Mouse (Mus musculus): ENCODE measurements at regions not wholly inside any gene's neighbourhood (a gene's known extent, or its start where the extent isn't known, plus 50 kb on each side); places are given as distances from the start of the nearest gene placed in this dataset.

GRCm38 (mm10) chr8:92759848-92760247, 67.2 kb upstream of the Mmp2 start:
- no peaks in the 10 kb centered on the region for H3K4me1 ChIP-seq (ENCODE audit: control insufficient read depth, insufficient read depth, low read length)
- no peak overlapping the region for H3K27ac ChIP-seq (ENCODE audit: control insufficient read depth, insufficient read depth, low read depth, low read length)
- no peaks in the 10 kb centered on the region for H3K27me3 ChIP-seq (ENCODE audit: control insufficient read depth, insufficient read depth, low read length)
- TF ChIP-seq CTCF (IDR thresholded peaks at IDR 0.05; ENCODE audit: control insufficient read depth, insufficient read depth, insufficient replicate concordance, low read depth, low read length) (no peak), POLR2A (IDR thresholded peaks at IDR 0.05; ENCODE audit: control insufficient read depth, low read depth, low read length) (no peak)
- H3K36me3 ChIP-seq (ENCODE audit: control insufficient read depth, insufficient read depth, low read length), result no peaks in the 10 kb centered on the region
- H3K4me3 ChIP-seq (ENCODE audit: control insufficient read depth, low read depth, low read length), result no peak overlapping the region

DNA sequence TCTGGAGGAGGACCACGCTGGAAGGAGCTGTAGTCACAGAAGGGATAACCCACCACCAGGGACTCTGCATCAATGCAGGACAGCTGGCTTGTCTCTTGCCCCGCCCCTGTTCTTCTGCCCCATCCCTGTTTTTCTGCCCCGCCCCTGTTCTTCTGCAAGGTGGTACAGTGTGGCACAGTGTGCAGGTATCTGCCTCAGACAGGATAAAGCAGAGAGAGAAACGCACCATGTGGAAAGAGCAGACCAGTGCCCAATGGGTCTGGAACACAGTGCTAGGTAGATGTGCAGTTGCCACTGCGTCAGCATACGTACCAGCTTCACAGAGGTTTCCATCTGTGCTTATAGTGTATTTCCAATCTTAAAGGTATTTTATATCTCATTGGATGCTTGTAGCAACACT, 66.2 kb upstream of the Mmp2 start:
- Histone ChIP-seq H3K4me3 (ENCODE audit: control insufficient read depth, low read depth, low read length) (no peak overlapping the region), H3K4me1 (ENCODE audit: control insufficient read depth, insufficient read depth, low read length) (no peaks in the 10 kb centered on the region), H3K27ac (ENCODE audit: control insufficient read depth, insufficient read depth, low read depth, low read length) (no peak overlapping the region), H3K27me3 (ENCODE audit: control insufficient read depth, insufficient read depth, low read length) (no peaks in the 10 kb centered on the region), H3K36me3 (ENCODE audit: control insufficient read depth, insufficient read depth, low read length) (no peaks in the 10 kb centered on the region)
- TF ChIP-seq CTCF (IDR thresholded peaks at IDR 0.05; ENCODE audit: control insufficient read depth, insufficient read depth, insufficient replicate concordance, low read depth, low read length) (no peak), POLR2A (IDR thresholded peaks at IDR 0.05; ENCODE audit: control insufficient read depth, low read depth, low read length) (no peak)

DNA sequence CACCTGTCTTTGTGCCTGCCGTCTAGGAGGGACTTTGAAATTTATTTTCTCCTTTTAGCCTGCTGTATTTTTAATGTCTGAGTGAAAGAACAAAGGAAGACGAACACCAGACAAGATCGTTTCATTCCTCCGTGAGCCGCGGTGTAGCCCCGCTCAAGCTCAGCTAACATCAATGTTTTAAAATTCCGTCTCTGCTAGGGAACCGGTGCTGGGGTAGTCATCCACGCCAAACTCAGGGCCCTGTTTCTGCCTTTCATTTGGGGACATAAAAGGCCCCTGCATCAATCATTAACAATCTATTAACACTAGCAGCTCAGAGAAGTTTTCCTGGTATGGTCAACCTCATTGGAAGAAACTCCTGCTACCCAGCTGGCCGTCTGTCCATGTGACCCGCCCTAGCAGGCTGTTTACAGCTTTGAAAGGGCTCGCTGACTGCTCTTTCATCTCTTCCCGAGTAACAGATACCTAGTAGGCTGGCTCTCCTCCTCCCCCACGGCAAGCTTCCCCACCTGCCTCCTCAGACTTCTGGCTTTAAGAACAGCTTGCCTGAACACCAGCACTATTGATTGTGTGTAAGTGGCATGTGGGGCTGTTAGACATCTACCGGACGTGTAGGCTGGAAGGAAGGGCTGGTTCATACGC, 65.0 kb upstream of the Mmp2 start:
- Histone ChIP-seq H3K36me3 (ENCODE audit: control insufficient read depth, insufficient read depth, low read length) (no peaks in the 10 kb centered on the region), H3K4me3 (ENCODE audit: control insufficient read depth, low read depth, low read length) (no peak overlapping the region), H3K27ac (ENCODE audit: control insufficient read depth, insufficient read depth, low read depth, low read length) (no peak overlapping the region), H3K27me3 (ENCODE audit: control insufficient read depth, insufficient read depth, low read length) (no peaks in the 10 kb centered on the region), H3K4me1 (ENCODE audit: control insufficient read depth, insufficient read depth, low read length) (no peaks in the 10 kb centered on the region)
- no peak for TF ChIP-seq POLR2A (IDR thresholded peaks at IDR 0.05; ENCODE audit: control insufficient read depth, low read depth, low read length)
- TF ChIP-seq CTCF (IDR thresholded peaks at IDR 0.05; ENCODE audit: control insufficient read depth, insufficient read depth, insufficient replicate concordance, low read depth, low read length), result no peak

GRCm38 (mm10) chr8:92771856-92772650, 55.0 kb upstream of the Mmp2 start:
- Histone ChIP-seq H3K27ac (ENCODE audit: control insufficient read depth, insufficient read depth, low read depth, low read length) (no peak overlapping the region), H3K36me3 (ENCODE audit: control insufficient read depth, insufficient read depth, low read length) (no peaks in the 10 kb centered on the region), H3K4me1 (ENCODE audit: control insufficient read depth, insufficient read depth, low read length) (peaks cover 2% of the 10 kb centered on the region; the same call in 1 of the 2 replicates), H3K4me3 (ENCODE audit: control insufficient read depth, low read depth, low read length) (peak overlapping the region; percentile 15; the same call in 1 of the 2 replicates), H3K27me3 (ENCODE audit: control insufficient read depth, insufficient read depth, low read length) (no peaks in the 10 kb centered on the region)
- TF ChIP-seq POLR2A (IDR thresholded peaks at IDR 0.05; ENCODE audit: control insufficient read depth, low read depth, low read length) (no peak), CTCF (IDR thresholded peaks at IDR 0.05; ENCODE audit: control insufficient read depth, insufficient read depth, insufficient replicate concordance, low read depth, low read length) (no peak)

DNA sequence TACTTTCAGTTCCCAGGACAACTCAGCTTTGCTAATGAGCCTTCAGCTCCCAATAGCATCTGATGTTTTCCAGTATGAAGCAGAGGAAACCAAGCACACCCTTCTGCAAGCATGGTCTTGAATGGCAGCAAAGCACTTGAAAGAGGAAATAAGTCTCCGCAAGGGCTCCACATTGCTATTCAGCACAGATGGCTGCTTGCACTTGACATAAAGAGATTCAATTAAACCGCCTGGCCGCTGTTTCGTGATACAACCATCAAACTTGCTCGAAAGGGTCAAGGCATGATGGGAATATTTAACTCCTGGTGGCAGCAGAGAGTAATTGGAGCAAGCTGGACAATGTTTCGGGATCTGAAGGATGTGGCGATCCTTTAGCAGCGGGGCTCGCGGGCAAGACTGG, 54.3 kb upstream of the Mmp2 start:
- no peak overlapping the region for H3K27ac ChIP-seq (ENCODE audit: control insufficient read depth, insufficient read depth, low read depth, low read length)
- no peak overlapping the region for H3K4me3 ChIP-seq (ENCODE audit: control insufficient read depth, low read depth, low read length)
- no peak for TF ChIP-seq POLR2A (IDR thresholded peaks at IDR 0.05; ENCODE audit: control insufficient read depth, low read depth, low read length)
- no peak for TF ChIP-seq CTCF (IDR thresholded peaks at IDR 0.05; ENCODE audit: control insufficient read depth, insufficient read depth, insufficient replicate concordance, low read depth, low read length)

DNA sequence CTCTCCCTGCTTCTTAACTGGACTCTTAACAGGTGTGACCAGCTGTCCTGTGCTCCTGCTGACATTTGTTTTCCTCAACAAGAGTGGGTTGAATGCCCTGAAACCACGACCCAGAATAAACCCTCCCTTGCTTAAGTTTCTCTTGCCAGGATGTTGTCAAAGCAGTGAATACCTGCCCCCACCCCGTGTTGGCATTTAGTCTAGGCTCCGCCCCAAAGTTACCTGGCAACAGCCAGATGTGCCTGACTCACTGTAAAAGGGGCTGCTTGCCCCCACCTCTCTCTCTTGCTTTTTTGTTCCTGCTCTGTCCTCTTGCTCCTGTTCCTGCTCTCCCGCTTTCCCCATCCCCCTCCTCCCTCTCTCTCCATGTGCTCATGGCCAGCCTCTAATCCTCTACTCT, 51.9 kb upstream of the Mmp2 start:
- TF ChIP-seq CTCF (IDR thresholded peaks at IDR 0.05; ENCODE audit: control insufficient read depth, insufficient read depth, insufficient replicate concordance, low read depth, low read length) (no peak), POLR2A (IDR thresholded peaks at IDR 0.05; ENCODE audit: control insufficient read depth, low read depth, low read length) (no peak)
- no peaks in the 10 kb centered on the region for H3K36me3 ChIP-seq (ENCODE audit: control insufficient read depth, insufficient read depth, low read length)
- no peak overlapping the region for H3K4me3 ChIP-seq (ENCODE audit: control insufficient read depth, low read depth, low read length)
- no peak overlapping the region for H3K27ac ChIP-seq (ENCODE audit: control insufficient read depth, insufficient read depth, low read depth, low read length)
- H3K4me1 ChIP-seq (ENCODE audit: control insufficient read depth, insufficient read depth, low read length), result peaks cover 2% of the 10 kb centered on the region; the same call in 1 of the 2 replicates
- no peaks in the 10 kb centered on the region for H3K27me3 ChIP-seq (ENCODE audit: control insufficient read depth, insufficient read depth, low read length)

More for the DNA sequence above, 54.3 kb upstream of the Mmp2 start:
- no peaks in the 10 kb centered on the region for H3K36me3 ChIP-seq (ENCODE audit: control insufficient read depth, insufficient read depth, low read length)
- peaks cover 2% of the 10 kb centered on the region; the same call in 1 of the 2 replicates for H3K4me1 ChIP-seq (ENCODE audit: control insufficient read depth, insufficient read depth, low read length)
- H3K27me3 ChIP-seq (ENCODE audit: control insufficient read depth, insufficient read depth, low read length), result no peaks in the 10 kb centered on the region

DNA sequence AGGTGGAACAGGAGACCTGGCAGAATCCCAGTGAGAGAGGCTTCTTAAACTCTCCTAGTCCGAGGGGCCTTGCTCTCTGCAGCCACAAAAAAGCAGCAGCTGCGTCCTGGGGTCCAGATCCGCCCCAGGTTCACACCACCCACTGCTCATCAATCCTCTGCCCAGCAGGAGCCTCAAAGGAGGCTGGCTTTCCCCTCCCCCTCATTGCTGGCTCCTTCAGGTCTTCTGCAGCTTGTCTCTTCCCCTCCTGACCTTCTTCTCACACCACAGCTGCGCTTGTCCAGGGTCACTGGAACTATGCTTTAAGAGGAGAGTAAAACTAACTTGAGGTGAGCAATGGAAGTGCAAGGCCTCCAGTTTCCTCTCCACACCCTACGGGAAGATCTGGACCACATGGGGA, 50.0 kb upstream of the Mmp2 start:
- Histone ChIP-seq H3K27ac (ENCODE audit: control insufficient read depth, insufficient read depth, low read depth, low read length) (no peak overlapping the region), H3K4me1 (ENCODE audit: control insufficient read depth, insufficient read depth, low read length) (peaks cover 2% of the 10 kb centered on the region; the same call in 1 of the 2 replicates), H3K36me3 (ENCODE audit: control insufficient read depth, insufficient read depth, low read length) (no peaks in the 10 kb centered on the region), H3K27me3 (ENCODE audit: control insufficient read depth, insufficient read depth, low read length) (no peaks in the 10 kb centered on the region), H3K4me3 (ENCODE audit: control insufficient read depth, low read depth, low read length) (no peak overlapping the region)
- no peak for TF ChIP-seq POLR2A (IDR thresholded peaks at IDR 0.05; ENCODE audit: control insufficient read depth, low read depth, low read length)
- no peak for TF ChIP-seq CTCF (IDR thresholded peaks at IDR 0.05; ENCODE audit: control insufficient read depth, insufficient read depth, insufficient replicate concordance, low read depth, low read length)
